Mouse (Mus musculus) limb, embryonic 11.5 days (tissue): Measurements from ENCODE around the gene Bcar3. TPM values are rescaled to one million over a fixed set of nuclear protein-coding genes. Genes with fewer than 3 reads are reported as not detected.

Experiments used
- ATAC-seq: fragments of 200-750 bp; cut with Nextera tagmentation; 2 replicates; pipeline ENCODE4 v1.8.0; 2017; ENCODE audit warnings: low read depth; ENCODE audit not compliant: insufficient number of reproducible peaks, low FRiP score, low TSS enrichment
- DNase-seq: peaks from one replicate; pipeline ENCODE4 v3.0.0-alpha.2; 2015; ENCODE audit warnings: low spot score
- H3K27ac ChIP-seq: fragments of 300-500 bp; sonication (generic); replicated peaks from 2 replicates; pipeline ENCODE4 v1.5.1; 2014; ENCODE audit warnings: low read depth, mild to moderate bottlenecking, low read length
- H3K27me3 ChIP-seq: fragments of 300-500 bp; sonication (generic); 2 replicates; pipeline ENCODE4 v1.6.1; 2014; ENCODE audit warnings: mild to moderate bottlenecking, low read length, mixed read lengths; ENCODE audit not compliant: control insufficient read depth, insufficient read depth
- H3K36me3 ChIP-seq: fragments of 300-500 bp; sonication (generic); 2 replicates; pipeline ENCODE4 v1.6.1; 2014; ENCODE audit warnings: mild to moderate bottlenecking, low read length, moderate library complexity, mixed read lengths; ENCODE audit not compliant: control insufficient read depth, insufficient read depth
- H3K4me1 ChIP-seq: fragments of 300-500 bp; sonication (generic); 2 replicates; pipeline ENCODE4 v1.6.1; 2014; ENCODE audit warnings: low read length, mixed read lengths; ENCODE audit not compliant: control insufficient read depth, insufficient read depth
- H3K4me2 ChIP-seq: fragments of 300-500 bp; sonication (generic); 2 replicates; pipeline ENCODE4 v1.6.1; 2014; ENCODE audit warnings: low read depth, mild to moderate bottlenecking, moderate library complexity; ENCODE audit not compliant: severe bottlenecking
- H3K4me3 ChIP-seq: fragments of 300-500 bp; sonication (generic); 2 replicates; pipeline ENCODE4 v1.5.1; 2014; ENCODE audit warnings: low read depth, low read length
- H3K9ac ChIP-seq: fragments of 300-500 bp; sonication (generic); 2 replicates; pipeline ENCODE4 v1.6.1; 2014; ENCODE audit warnings: mild to moderate bottlenecking, low read length
- H3K9me3 ChIP-seq: fragments of 300-500 bp; sonication (generic); 2 replicates; pipeline ENCODE4 v1.6.1; 2016; ENCODE audit warnings: low read length; ENCODE audit not compliant: control insufficient read depth
- WGBS: fragments of 180-500 bp; shearing (Covaris S2); extraction: QIAGEN DNeasy Blood & Tissue Kit; methylation state at CpG from one replicate; pipeline ENCODE4 v1.1.7; 2014; 5-methylcytosine and 5-hydroxymethylcytosine counted together
- polyA plus RNA-seq: library from polyadenylated mRNA; unstranded; fragments of >200 nt; fragmentation: Nextera tagmentation; extraction: Ambion mirVana; gene quantifications from 2 replicates; pipeline ENCODE4 v1.2.1, GENCODE M21; 2014

Bcar3 gene
- polyA plus RNA-seq, 1 experiment from 2014 or later = 3.8 TPM

GRCm38 (mm10) chr3:122461512-122461881 lies 167.6 kb downstream of the Bcar3 start:
- 79% methylated on average over 11 of the region's 11 CpGs for WGBS
- no peak overlapping the region for H3K9ac ChIP-seq
- DNase-seq (no peak), ATAC-seq (no peak)
- H3K36me3 ChIP-seq = no peaks in the 10 kb centered on the region
- H3K9me3 ChIP-seq = no peaks in the 10 kb centered on the region
- H3K4me1 ChIP-seq = peaks cover 12% of the 10 kb centered on the region
- H3K27me3 ChIP-seq = no peaks in the 10 kb centered on the region
- H3K4me3 ChIP-seq = no peak overlapping the region
- H3K27ac ChIP-seq = no peak overlapping the region
- no peak overlapping the region for H3K4me2 ChIP-seq

GRCm38 (mm10) chr3:122461932-122462871 lies 168.3 kb downstream of the Bcar3 start:
- DNase-seq = no peak

DNA sequence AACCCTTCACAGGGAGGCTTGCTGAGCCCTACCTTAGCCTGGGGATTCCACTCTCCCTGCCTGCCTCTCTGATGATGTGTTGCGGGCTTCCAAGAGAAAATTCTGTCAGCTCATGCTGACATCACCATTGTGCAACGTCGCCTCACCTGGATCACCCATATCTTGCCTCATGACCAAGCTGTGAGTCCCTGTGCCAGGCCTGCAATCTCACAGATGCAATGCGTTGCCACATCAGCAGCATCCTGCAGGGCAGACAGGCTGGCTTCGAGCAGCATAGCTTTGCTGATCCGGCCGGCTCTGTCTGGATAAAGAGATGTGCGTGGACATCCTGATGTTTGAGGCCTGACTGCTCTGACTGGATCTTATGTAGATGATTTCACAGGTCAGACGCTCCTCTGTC lies 169.2 kb downstream of the Bcar3 start:
- H3K4me1 ChIP-seq = peaks cover 12% of the 10 kb centered on the region
- no peaks in the 10 kb centered on the region for H3K9me3 ChIP-seq
- no peaks in the 10 kb centered on the region for H3K36me3 ChIP-seq
- WGBS = 84% methylated on average over 9 of the region's 9 CpGs
- no peak overlapping the region for H3K27ac ChIP-seq
- no peak overlapping the region for H3K4me2 ChIP-seq
- no peaks in the 10 kb centered on the region for H3K27me3 ChIP-seq
- DNase-seq (no peak), ATAC-seq (no peak)
- no peak overlapping the region for H3K9ac ChIP-seq
- no peak overlapping the region for H3K4me3 ChIP-seq

More at GRCm38 (mm10) chr3:122461932-122462871, 168.3 kb downstream of the Bcar3 start:
- H3K9ac ChIP-seq = no peak overlapping the region
- H3K4me3 ChIP-seq = no peak overlapping the region
- no peaks in the 10 kb centered on the region for H3K36me3 ChIP-seq
- H3K27ac ChIP-seq = no peak overlapping the region
- H3K4me2 ChIP-seq = 0 out of 2 replicates have a peak overlapping the region, but pooled peaks have one; percentile 15
- H3K27me3 ChIP-seq = no peaks in the 10 kb centered on the region
- no peak for ATAC-seq
- peaks cover 12% of the 10 kb centered on the region for H3K4me1 ChIP-seq
- WGBS = 61% methylated on average over 18 of the region's 18 CpGs
- H3K9me3 ChIP-seq = no peaks in the 10 kb centered on the region

DNA sequence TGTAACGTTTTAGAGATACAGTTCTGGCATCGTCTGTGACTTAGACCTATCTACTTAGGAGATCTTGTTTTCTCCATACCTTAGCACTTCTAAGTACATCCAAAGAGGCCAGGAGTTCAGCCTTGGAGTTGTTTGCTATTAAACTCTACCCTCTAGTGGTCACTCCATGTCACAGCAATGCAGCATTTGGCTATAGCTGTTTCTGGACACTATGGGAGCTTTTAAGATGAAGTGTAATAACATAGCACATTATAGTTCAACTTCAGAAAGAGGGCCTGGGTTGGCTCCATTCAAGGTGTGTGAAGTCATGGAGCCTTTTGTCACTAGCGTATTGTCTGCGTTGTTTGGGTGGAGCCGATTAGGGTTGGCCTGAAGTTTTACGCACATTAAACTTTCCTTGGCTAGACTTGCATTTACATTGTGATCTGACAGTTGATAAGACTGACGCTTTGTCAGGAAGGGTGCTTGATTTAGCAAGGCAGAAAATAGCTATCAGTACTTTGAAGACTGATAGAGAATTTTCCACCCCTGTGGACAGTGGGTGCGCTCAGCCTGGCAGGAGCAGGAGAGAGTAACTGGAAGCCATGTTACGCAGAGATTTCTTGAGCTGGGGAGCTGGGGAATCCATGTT lies 172.3 kb downstream of the Bcar3 start:
- Histone ChIP-seq H3K27me3 (no peaks in the 10 kb centered on the region), H3K4me2 (no peak overlapping the region), H3K36me3 (no peaks in the 10 kb centered on the region), H3K4me3 (no peak overlapping the region), H3K4me1 (peaks cover 14% of the 10 kb centered on the region), H3K9me3 (no peaks in the 10 kb centered on the region), H3K9ac (no peak overlapping the region), H3K27ac (no peak overlapping the region)
- DNase-seq (peak; percentile 72), ATAC-seq (no peak)
- WGBS = 58% methylated on average over 9 of the region's 9 CpGs

DNA sequence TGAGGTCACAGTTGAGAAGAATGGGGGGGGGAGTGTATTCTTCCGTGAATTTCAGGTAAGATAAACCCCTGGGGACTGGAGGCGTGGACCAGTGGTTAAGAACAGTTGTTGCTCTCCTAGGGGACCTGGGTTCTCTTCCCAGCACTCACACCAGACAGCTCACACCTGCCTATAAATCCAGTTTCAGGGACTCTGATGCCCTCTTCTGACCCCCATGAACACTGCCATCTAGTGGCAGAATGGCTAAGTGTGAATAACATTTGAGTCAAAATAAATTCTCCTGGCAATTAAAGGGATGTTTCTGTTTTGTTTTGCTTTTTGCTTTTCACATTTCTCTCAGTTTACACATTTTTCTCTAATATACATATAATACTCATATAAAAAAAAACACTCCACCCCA lies 174.0 kb downstream of the Bcar3 start:
- H3K4me2 ChIP-seq = no peak overlapping the region
- H3K27me3 ChIP-seq = no peaks in the 10 kb centered on the region
- H3K27ac ChIP-seq = no peak overlapping the region
- H3K4me3 ChIP-seq = no peak overlapping the region
- ATAC-seq (no peak), DNase-seq (no peak)
- no peak overlapping the region for H3K9ac ChIP-seq
- no peaks in the 10 kb centered on the region for H3K9me3 ChIP-seq
- WGBS = 53% methylated on average over 2 of the region's 2 CpGs
- no peaks in the 10 kb centered on the region for H3K36me3 ChIP-seq
- H3K4me1 ChIP-seq = peaks cover 6% of the 10 kb centered on the region

GRCm38 (mm10) chr3:122470326-122471016 lies 176.5 kb downstream of the Bcar3 start:
- Histone ChIP-seq H3K4me1 (peaks cover 14% of the 10 kb centered on the region), H3K36me3 (no peaks in the 10 kb centered on the region), H3K27ac (no peak overlapping the region), H3K4me2 (no peak overlapping the region), H3K9me3 (no peaks in the 10 kb centered on the region), H3K27me3 (no peaks in the 10 kb centered on the region), H3K9ac (no peak overlapping the region), H3K4me3 (no peak overlapping the region)
- WGBS = 86% methylated on average over 14 of the region's 14 CpGs
- ATAC-seq (no peak), DNase-seq (no peak)

- WGBS = 64% methylated on average over 12 of the region's 12 CpGs
- no peak for DNase-seq
- H3K4me1 ChIP-seq = peaks cover 21% of the 10 kb centered on the region
These were observed 177.2 kb downstream of the Bcar3 start for GRCm38 (mm10) chr3:122471017-122471721.

DNA sequence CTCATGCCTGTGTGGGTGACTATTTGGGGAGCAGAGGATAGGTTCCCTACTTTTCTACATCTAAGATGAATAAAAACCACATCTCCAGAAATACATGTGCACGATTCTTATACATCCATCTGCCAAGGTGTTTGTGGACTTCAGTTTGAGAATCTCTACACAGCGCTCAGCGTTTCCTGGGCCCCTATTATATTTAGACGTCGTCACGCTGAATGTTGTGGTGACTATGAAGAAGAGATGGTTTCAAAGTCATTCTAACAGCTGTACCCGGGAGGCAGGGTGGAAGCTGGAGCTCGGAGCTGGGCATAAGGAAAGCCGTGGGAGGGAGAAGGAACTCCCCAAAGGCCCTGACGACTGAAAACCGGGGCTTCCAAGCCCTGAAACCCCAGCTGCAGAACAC lies 178.5 kb downstream of the Bcar3 start:
- peaks cover 27% of the 10 kb centered on the region for H3K4me1 ChIP-seq
- DNase-seq = no peak
- 83% methylated on average over 11 of the region's 11 CpGs for WGBS

More at GRCm38 (mm10) chr3:122471017-122471721, 177.2 kb downstream of the Bcar3 start:
- Histone ChIP-seq H3K27me3 (no peaks in the 10 kb centered on the region), H3K36me3 (no peaks in the 10 kb centered on the region), H3K4me2 (no peak overlapping the region), H3K4me3 (no peak overlapping the region), H3K9me3 (no peaks in the 10 kb centered on the region), H3K27ac (0 out of 2 replicates have a peak overlapping the region, but pooled peaks have one; percentile 21), H3K9ac (no peak overlapping the region)
- no peak for ATAC-seq

More for the DNA sequence above, 178.5 kb downstream of the Bcar3 start:
- no peak overlapping the region for H3K4me3 ChIP-seq
- H3K4me2 ChIP-seq = no peak overlapping the region
- ATAC-seq = no peak
- H3K36me3 ChIP-seq = no peaks in the 10 kb centered on the region
- H3K27me3 ChIP-seq = no peaks in the 10 kb centered on the region
- H3K27ac ChIP-seq = no peak overlapping the region
- no peaks in the 10 kb centered on the region for H3K9me3 ChIP-seq
- H3K9ac ChIP-seq = no peak overlapping the region
